Mouse (Mus musculus): ENCODE measurements around the gene Polr1a.

Gene Polr1a

DNA sequence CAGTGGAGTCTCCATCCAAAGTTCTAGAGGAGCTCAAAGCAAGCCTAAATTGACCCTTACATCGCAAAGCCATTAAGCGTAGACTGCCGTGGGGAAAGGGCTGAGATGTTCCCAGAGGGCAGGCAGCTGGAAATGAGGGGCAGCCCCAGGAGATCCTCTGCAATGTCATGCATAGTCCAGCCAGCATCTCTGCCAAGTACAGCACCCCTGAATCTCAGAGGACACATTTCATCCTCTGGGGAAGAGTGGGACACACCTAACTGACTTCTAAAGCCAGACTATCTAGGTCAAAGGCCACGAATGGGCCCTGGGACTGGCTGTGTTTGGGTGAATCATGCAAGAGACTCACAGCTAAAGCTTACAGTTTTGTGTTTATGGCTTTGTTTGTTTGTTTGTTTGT is 85.2 kb downstream of the Polr1a start:
- intact Hi-C loops (cut with DNase I) = loop anchor here (5.0 kb wide), 1 partner anchor 103 kb away; the partner anchor contains the start of gene St3gal5

GRCm38 (mm10) chr6:71995081-71995480 is 86.2 kb downstream of the Polr1a start:
- intact Hi-C loops (cut with DNase I) = no loop called here

- intact Hi-C loops (cut with DNase I) = no loop called here
Observed at GRCm38 (mm10) chr6:71997215-71997614, 88.4 kb downstream of the Polr1a start.

GRCm38 (mm10) chr6:71999917-72000512 is 91.2 kb downstream of the Polr1a start:
- intact Hi-C loops (cut with DNase I) = loop anchor here (1.0 kb wide), 1 partner anchor 57 kb away; no protein-coding TSS in a partner anchor

DNA sequence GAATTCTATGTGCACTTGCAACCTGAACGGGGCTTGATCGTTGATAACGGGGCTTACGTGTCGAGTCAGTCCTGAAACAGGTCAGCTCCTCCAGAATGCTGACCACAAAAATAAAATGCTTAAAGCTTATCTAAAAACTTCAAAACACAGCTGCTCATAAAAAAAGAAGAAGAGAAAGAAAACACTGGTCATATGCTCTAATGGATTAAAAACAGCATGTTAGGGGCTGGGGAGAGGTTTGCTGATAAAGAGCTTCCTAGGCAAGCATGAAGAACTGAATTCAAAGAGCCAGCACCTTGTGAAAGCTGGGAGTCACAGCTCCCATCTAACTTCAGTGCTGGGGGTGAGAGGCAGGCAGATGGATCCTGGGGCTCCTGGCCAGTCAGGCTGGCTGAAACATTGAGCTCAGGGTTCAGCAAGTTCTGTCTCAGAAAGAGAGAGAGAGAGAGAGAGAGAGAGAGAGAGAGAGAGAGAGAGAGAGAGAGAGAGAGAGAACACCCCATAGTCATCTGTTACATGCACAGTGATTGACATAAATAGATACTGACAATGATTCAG is 92.4 kb downstream of the Polr1a start:
- intact Hi-C loops (cut with DNase I) = no loop called here

DNA sequence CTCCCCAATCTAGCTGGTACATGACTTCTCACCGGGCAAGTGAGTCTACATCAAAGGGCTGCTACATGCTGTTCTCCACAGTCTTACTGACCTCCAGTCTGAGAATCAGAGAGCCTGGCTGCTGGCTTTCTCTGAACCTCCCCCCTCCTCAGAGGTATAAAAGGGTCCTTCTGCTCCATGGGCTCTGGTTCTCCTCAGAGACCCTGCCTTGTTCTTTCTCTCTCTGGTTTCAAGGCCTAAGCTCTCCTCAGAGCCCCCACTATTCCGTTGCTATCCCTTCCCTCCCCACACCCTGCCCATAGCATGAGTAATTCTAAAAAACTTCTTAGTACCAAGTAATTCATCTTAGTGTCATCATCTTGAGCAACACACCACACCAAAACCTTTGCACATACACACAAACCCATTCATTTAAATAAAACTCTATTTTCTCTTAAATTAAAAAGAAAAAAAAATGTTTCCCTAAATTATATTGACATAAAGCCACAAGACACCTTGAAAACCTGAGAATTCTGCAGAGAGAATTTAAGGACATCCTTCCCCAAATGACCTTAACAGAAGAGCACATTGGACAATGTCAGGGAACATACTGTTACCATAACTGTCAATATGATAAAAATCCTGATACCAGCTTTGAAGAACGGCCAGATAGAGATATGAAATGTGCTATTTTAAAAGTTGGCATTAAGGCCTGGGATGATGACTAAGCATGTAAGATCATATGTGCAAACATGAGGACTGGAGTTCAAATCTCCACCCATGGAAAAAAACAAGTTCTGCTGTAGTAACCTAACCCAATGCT is 98.8 kb downstream of the Polr1a start:
- intact Hi-C loops (cut with DNase I) = no loop called here

DNA sequence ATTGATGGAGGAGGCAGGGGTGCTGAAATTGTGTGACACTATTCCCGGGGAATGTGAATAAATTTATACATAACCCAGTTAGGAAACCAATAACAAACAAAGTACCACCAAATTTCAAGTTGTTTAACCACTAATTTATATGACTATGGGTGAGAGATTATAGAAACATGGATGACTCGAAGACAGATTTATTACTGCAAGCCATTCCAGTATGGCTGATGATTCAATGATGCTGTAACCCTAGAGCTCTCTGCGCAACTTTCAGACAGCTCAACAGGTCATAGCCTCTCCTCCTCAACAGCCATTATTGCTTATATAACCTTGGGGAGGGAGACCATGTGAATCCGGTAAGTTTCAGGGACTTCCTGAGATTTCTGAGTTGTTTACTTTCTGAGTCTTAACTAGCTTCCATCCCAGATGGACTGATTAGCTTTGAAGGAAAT is 99.4 kb downstream of the Polr1a start:
- intact Hi-C loops (cut with DNase I) = no loop called here

- intact Hi-C loops (cut with DNase I) = no loop called here
Observed at GRCm38 (mm10) chr6:72009454-72009853, 100.6 kb downstream of the Polr1a start.

GRCm38 (mm10) chr6:72014033-72014432 is 105.2 kb downstream of the Polr1a start:
- intact Hi-C loops (cut with DNase I) = no loop called here

- intact Hi-C loops (cut with DNase I) = no loop called here
Observed at GRCm38 (mm10) chr6:72018052-72018451, 109.2 kb downstream of the Polr1a start.

DNA sequence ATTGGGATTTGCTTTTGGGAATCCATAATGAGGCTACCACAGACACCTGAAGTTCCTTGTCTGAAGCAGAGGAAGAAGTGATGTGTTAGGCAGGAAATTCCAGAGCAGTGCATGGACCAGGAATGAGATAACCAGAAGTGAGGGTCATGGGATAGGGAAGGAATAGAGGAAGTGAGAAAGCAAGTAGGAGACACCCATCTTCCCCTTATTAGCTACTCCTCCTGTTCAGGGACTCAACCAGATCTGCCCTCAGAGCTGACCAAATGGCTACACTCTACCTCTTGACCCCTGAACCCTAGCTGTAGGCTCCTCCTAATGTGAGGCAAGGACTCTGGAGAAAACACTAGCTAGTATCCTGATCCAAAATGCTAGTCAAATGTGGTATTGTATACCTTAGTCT is 116.6 kb downstream of the Polr1a start:
- intact Hi-C loops (cut with DNase I) = loop anchor here (1.0 kb wide), 1 partner anchor 15 kb away; no protein-coding TSS in a partner anchor

GRCm38 (mm10) chr6:72028079-72028478 is 119.2 kb downstream of the Polr1a start:
- intact Hi-C loops (cut with DNase I) = no loop called here

GRCm38 (mm10) chr6:72029674-72030073 is 120.8 kb downstream of the Polr1a start:
- intact Hi-C loops (cut with DNase I) = no loop called here

Measured in adrenal gland (tissue).